Mouse (Mus musculus): ENCODE results near the gene Card6.
"Not testable (repeated sequence)": the region's sequence is repeated elsewhere in the genome, so short reads cannot be mapped to it uniquely, and the experiment has no call there.

Gene Card6

DNA sequence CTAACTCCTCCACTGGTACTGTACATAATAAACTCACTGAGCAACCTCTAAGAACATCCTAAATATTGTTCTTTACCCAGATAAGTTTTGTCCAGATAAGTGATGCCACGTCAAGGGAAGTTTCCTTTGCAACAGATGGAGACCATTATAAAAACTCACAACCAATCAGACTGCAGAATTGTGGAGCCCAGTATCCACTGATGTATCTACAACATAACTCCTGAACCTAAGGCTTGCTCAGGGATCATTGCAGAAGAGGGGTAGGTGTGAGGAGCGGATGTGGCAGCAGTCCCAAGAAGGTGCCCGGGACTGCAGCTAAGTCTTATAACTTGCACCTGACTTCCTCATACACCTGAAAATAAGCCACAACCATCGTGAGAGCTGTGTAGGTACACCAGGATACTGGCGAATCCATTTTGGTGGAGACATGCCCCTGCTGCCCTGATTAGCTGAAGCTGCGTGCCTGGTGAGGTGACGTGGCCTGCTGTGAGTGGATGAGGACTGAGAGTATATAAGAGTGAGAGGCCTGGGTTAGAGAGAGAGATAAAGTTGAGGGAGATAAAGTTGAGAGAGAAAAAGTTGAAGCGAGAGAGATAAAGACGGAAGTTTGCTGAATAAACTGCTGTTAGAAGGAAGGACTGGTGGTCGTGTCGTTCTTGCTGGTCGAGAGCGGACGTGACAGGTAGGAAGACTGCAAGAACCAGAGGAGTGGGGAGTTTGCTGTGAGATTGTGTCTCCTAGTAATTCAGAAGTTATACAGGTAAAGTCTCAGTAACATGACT is 22.7 kb upstream of the Card6 start:
- not testable (repeated sequence) for DNase-seq (ENCODE audit: inconsistent age in 2 of 2, low spot score in 1 of 2)

- no peak for DNase-seq (ENCODE audit: inconsistent age in 2 of 2, low spot score in 1 of 2)
These were observed 20.9 kb upstream of the Card6 start for GRCm38 (mm10) chr15:5129111-5129805.

- DNase-seq (ENCODE audit: inconsistent age in 2 of 2, low spot score in 1 of 2): no peak
These were observed 20.0 kb upstream of the Card6 start for GRCm38 (mm10) chr15:5128176-5128940.

DNA sequence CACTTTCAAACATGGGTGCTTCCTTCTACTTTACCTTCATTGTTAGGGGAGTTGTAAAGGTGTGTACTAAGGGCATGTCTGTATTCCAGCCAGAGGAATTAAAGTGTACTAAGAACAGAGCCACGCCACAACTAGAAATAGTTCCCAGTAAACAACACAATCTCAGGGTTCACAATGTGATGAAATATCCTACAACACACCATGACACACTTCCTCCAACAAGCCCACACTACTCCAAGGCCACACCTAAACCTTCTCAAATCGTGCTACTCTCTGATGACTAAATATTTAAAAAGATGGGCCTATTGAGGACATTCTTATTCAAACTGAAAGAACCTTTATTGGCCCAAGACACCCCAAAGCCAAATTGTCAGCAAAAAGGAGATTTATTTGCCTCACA is 19.1 kb upstream of the Card6 start:
- no peak for DNase-seq (ENCODE audit: inconsistent age in 2 of 2, low spot score in 1 of 2)

DNA sequence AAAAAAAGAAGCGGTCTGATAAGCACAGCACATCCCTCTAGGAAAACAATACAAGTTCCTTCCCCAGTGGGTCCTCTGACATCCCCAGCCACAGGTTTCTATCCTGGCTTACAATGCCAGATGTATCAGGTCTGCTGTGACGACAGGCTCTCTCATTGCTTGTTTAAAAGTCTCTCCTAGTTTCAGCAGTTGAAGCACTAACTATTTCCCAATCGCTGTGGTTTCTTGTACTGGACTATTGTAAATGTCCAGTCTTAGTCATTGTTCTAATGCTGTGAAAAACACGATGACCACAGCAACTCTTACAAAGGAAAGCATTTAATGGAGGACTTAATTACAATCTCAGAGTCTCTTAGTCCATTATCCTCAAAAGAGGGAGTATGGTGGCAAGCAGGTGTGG is 18.1 kb upstream of the Card6 start:
- no peak for DNase-seq (ENCODE audit: inconsistent age in 2 of 2, low spot score in 1 of 2)

DNA sequence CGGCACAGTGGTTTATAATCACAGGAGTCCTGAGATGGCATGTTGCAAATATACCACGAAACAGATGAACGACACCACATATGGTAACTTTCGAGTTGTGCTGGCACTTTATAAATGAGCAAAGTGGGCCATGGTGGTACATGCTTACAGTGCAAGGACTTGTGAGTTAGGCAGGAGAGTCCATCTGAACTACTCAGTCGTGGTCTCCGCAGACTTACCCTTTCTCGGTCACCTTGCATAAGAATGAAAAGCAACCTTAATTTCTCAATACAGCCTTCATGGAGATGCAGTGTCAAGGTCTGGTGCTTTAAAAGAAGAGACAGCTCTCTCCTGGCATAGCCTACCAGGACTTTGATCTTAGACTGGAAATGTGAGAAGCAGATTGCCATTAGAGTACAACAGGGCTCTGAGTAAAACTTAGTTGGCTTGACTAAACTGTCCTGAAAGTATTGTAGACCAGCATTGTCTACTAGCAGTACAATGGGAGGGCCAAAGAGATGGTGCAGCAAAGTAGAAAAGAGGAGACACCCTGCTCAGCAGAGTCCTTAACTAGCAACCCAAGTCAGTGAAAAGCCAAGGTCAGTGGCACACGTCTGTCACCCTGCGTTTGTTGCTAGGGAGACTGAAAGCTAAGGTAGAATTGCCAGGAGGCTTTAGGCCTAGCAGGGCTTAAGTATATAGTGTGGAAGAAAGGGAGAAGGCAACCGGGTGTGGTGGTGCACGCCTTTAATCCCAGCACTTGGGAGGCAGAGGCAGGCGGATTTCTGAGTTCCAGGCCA is 13.4 kb upstream of the Card6 start:
- peak in 1 of 2 experiments; percentile 69 for DNase-seq (ENCODE audit: inconsistent age in 2 of 2, low spot score in 1 of 2)

- peak in 1 of 2 experiments; percentile 47 for DNase-seq (ENCODE audit: inconsistent age in 2 of 2, low spot score in 1 of 2)
These were observed 11.4 kb upstream of the Card6 start for GRCm38 (mm10) chr15:5119707-5120106.

DNA sequence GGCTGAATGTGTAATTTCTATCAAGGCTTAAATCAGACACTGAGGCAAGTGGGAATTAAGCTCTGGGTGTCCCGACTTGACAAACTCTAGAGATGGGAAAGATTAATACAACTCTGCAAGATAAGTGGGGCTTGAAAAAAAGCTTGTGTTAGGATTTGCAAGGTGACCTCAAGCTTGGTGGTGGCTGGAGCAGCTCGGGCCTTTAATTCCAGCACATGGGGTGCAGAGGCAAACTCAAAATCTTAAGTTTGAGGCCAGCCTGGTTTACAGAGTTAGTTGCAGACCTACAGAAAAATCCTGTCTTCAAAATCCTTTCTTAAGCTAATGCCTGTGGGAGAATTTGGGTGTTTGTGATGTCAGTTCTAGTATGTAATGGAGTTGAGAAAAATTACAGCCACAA is 10.9 kb upstream of the Card6 start:
- no peak for DNase-seq (ENCODE audit: inconsistent age in 2 of 2, low spot score in 1 of 2)

DNA sequence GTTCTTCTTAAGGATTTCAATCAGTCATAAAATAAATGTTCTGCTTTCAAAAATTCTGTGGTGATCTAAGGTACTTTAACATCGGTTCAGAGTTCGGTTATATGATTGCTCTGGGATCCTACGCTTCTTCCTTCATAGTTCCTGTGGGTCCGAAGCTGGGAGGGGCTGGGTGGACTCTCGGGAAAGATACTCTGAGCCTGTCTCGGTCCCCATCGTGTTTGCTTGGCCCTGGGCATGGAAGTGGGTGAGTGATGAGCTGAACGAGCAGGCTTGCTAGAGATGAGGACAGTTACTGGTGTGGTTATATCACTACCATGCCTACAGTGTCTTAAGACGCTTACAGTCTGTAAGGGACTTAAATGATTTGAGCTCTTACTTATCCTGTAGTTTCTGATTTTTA is 10.3 kb upstream of the Card6 start:
- DNase-seq (ENCODE audit: inconsistent age in 2 of 2, low spot score in 1 of 2): no peak

DNA sequence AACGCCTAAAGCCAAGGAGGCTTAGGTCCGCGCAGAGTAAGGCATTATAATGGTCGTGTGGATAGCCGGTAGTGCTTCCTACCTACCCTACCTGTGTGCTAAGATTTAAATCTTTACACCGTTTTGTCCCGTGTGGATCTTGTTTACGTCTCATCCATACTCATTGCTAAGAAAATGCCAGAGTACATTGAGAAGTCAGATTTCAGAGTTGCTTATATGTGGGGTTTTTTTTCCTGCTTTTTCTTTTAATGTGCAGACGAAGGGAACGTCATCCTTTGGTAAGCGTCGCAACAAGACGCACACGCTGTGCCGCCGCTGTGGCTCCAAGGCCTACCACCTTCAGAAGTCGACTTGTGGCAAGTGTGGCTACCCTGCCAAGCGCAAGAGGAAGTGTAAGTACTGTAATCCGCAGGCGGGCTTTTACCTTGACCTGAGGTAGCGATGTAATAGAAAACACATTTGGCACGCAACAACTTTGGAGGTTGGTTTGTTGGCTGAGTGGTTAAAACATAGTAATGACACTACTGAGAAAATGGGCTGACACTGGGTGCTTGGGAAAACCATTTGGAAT is 8.8 kb upstream of the Card6 start:
- DNase-seq (ENCODE audit: inconsistent age in 2 of 2, low spot score in 1 of 2): peak; percentile 37 to 81

GRCm38 (mm10) chr15:5116270-5117030 is 8.1 kb upstream of the Card6 start, which contains the start of gene Rpl37:
TSS of gene Rpl37 (plus strand) at chr15:5116645.
- DNase-seq (ENCODE audit: inconsistent age in 2 of 2, low spot score in 1 of 2): peak; percentile 100

DNA sequence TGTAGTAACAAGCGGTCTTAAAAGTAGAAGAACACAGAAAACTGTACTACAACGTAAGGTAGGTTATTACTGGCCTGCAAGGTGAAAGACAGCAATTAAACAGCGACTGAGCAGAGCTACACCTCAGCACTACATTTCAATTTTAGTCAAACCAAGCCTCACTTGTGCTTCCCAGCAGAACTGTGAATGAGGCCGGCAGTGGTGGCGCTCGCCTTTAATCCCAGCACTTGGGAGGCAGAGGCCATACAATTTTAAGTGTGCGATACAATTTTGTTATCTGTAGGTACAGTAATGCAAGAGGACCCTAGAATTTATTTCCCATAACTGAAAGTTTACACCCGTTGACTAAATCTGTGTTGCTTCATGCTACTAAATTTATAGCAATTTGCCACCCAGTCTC is 6.8 kb upstream of the Card6 start:
- peak in 1 of 2 experiments; percentile 61 for DNase-seq (ENCODE audit: inconsistent age in 2 of 2, low spot score in 1 of 2)

GRCm38 (mm10) chr15:5112651-5113050 is 4.3 kb upstream of the Card6 start:
- no peak for DNase-seq (ENCODE audit: inconsistent age in 2 of 2, low spot score in 1 of 2)

- DNase-seq (ENCODE audit: inconsistent age in 2 of 2, low spot score in 1 of 2): peak in 1 of 2 experiments; percentile 43
These were observed 309 bp upstream of the Card6 start for GRCm38 (mm10) chr15:5108655-5109040.

DNA sequence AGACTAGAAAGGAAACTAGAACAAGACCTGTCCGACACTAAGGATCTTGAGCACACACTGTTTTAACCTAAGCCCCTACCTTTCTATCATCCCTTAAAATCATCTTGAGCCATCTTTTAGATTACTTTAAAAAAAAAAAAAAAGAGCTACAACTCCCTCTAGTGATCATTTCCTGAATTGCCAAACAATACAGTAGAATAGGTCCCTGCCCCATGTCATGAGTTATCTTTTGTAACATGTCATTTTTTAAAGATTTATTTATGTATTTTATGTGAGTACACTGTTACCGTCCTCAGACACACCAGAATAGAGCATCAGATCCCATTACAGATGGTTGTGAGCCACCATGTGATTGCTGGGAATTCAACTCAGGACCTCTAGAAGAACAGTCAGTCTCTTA is 2.0 kb downstream of the Card6 start:
- DNase-seq (ENCODE audit: inconsistent age in 2 of 2, low spot score in 1 of 2): peak in 1 of 2 experiments; percentile 63

GRCm38 (mm10) chr15:5105891-5106290 is 2.4 kb downstream of the Card6 start:
- no peak for DNase-seq (ENCODE audit: inconsistent age in 2 of 2, low spot score in 1 of 2)

DNA sequence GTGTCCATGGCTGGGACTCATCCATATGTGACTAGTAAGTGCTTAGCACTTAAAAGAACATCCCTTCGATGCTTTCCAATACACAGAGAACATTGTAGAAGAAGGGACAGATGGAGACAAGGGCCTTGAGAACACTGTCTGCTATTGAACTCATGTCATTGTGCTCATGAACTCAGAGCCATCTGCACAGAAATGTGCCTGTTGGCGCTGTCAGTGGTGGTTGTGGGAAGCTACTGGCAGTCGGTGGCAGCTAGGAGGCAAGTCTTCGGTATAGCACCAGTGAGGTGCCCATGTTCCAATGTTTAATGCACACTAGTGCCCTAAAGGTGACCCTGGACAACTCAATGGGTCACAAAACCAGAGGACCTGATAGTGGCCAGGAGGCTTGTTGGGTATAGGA is 6.0 kb downstream of the Card6 start:
- DNase-seq (ENCODE audit: inconsistent age in 2 of 2, low spot score in 1 of 2): no peak

- DNase-seq (ENCODE audit: inconsistent age in 2 of 2, low spot score in 1 of 2): no peak
These were observed 11.0 kb downstream of the Card6 start for GRCm38 (mm10) chr15:5097376-5097775.

DNA sequence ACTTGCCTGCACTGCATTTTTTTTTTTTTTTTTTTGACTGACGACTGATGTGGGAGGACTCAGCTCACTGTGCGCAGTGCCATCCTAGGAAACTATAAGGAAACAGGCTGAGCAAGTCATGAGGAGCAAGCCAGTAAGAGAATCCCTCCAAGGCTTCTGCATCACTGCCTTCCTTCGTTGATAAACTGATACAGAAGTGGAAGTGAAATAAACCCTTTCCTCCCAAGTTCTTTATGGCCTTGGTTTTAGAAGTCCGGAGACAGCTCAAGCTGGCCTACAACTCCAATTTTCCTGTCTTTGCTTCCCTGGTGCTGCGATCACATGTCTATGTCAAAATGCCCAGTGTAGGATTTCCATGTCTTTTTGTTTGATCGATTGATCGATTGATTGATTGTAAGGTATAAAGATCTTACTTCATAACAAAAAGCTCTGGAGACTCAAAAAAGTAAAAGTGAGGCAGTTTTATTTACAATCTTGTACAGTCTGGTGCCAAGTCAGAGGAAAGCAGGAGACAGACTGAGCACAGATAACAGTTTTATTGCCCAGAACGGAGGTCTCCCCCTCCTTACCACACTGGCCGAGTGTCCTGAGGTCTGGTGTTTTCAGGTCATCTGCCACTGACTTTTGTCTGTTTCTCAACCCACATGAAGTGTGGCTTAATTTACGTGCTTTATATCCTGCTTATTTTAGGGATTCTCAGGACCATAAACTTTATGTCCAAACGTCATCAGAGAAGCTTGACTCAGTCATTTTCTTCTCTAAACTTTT is 12.6 kb downstream of the Card6 start:
- no peak for DNase-seq (ENCODE audit: inconsistent age in 2 of 2, low spot score in 1 of 2)

Data from adrenal gland, adult (tissue).